15 mouse cellular contexts compared by ENCODE assay signal in genomic region chr10:127704293-127704692, GRCm38 (mm10). TPM values are rescaled to one million over a fixed set of nuclear protein-coding genes. Genes with fewer than 3 reads are reported as not detected.
"Had no signal": no experiment of that assay in that cellular context is flagged by ENCODE, and none has a peak within 500 bp of the region (broad histone marks: within the 10 kb centered on the region; RNA-seq: fewer than 3 reads in every experiment).

No protein-coding gene starts in this region.

- H3K27me3 ChIP-seq: limb, embryonic 12.5 days; limb, embryonic 15.5 days had no signal

- H3K4me1 ChIP-seq: limb, embryonic 12.5 days; limb, embryonic 15.5 days had no signal

- H3K4me3 ChIP-seq: limb, embryonic 12.5 days; limb, embryonic 15.5 days had no signal

- H3K9ac ChIP-seq: limb, embryonic 12.5 days; limb, embryonic 15.5 days; liver, embryonic 14.5 days; liver, postnatal 0 days; lung, embryonic 14.5 days had no signal

- H3K27ac ChIP-seq: kidney, postnatal 0 days; limb, embryonic 12.5 days; limb, embryonic 15.5 days; liver, embryonic 14.5 days; macrophage had no signal

- H3K9me3 ChIP-seq: limb, embryonic 12.5 days; limb, embryonic 15.5 days had no signal

- DNase-seq: kidney, adult 18-20 months; kidney, postnatal 36 days; left cerebral cortex, postnatal 4 days; liver, postnatal 0 days; lung, embryonic 14.5 days; midbrain, embryonic 14.5 days; thymus, postnatal 36 days had no signal

- ATAC-seq: liver, postnatal 0 days; lung, postnatal 0 days had no signal

- H3K4me2 ChIP-seq: limb, embryonic 12.5 days; limb, embryonic 15.5 days; liver, embryonic 11.5 days; lung, embryonic 14.5 days had no signal

RNA-seq across cellular contexts. Expression of gene Myo1a, which starts 0.7 kb away (rescaled TPM):
- polyA plus RNA-seq: liver, embryonic 11.5 days; macrophage; midbrain, embryonic 14.5 days had no signal

RNA-seq across cellular contexts. Expression of gene Tac2, which starts 20.0 kb away (rescaled TPM):
- polyA plus RNA-seq: lung, embryonic 14.5 days; lung, postnatal 0 days; macrophage; midbrain, embryonic 14.5 days; urinary bladder, adult 2 months had no signal
